Mouse (Mus musculus) thymus, postnatal 10 days (tissue): Measurements from ENCODE around the gene Rassf6.
A peak's percentile ranks its signal among the peaks of the same experiment; 100 is the strongest.
"Not testable (repeated sequence)": the region's sequence is repeated elsewhere in the genome, so short reads cannot be mapped to it uniquely, and the experiment has no call there.

Source experiments
- DNase-seq, 2 experiments: peaks; one replicate each; pipeline ENCODE4 v3.0.0; 2021; ENCODE audit warnings: low spot score in 2 of 2

Gene Rassf6

DNA sequence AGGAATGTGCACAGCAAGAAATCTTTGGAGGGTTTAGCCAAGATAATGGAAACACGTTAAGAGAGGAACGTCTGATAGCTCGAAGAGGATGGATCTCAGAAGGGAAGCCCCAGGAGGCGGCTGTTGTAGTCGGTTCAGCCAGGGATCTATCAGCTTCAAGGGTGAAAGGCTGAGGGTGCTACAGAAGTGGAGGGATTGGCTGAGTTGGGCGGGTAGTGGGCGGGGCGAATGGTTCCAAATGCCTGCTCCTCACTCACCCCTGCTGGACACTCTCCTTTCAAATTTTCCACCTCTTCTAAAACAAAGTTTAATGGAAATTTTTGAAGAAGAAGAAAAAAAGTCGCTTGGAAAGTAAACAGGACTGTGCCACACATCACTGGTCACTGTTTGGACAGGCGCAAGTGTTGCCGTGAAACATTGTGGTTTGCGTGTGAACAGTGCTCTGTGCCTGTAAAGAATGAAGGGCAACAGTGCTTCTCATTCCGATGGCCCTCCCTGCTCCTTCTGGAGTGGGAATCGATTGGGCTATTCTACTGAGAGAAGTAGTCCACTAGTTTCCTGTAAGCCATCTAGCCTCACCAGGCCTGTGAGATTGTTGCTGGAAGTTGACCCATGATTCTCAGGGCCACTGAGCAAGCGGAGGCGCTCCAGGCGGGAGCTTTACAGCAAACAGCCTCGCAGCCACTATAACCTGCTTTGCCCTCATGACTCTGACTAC lies 15.6 kb downstream of the Rassf6 start:
- no peak for DNase-seq

DNA sequence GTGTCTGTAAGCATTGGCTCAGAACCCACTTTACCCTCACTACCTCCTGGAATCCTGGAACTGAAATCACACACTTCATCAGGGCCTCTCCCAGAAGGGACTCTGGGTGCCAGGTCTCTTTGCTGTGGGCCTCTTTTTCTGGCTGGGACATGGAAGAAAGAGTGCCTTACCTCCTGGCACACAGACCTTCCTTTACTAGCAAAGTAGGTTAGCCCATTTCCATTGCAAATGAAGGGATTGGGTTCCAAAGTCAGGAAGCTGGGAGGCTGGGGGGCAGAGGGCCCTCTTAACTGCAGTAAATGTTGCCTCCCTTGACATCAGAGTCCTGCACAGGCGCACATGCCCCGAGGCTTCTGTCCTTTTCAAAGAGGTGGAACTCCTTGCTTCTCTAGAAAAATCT lies 17.2 kb downstream of the Rassf6 start:
- DNase-seq = no peak

DNA sequence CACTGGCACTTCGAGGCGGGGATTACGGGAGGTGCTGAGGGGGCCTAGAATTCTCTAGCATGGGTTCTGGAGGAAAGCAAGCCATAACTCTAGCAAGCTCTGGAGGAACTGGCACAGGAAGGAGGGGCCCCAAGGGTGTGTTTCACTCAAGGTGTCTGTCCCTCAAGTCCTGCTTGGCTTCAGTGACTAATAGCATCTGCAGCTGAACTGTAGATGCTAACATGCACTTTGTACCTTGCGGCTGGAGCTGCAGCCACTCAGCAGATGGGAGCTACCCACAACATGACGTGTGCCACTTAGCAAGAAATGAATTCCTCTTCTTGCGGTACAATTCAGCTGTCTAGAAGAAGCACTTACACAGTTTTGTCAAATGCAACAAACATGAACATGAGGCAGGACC lies 18.7 kb downstream of the Rassf6 start:
- DNase-seq = no peak

DNA sequence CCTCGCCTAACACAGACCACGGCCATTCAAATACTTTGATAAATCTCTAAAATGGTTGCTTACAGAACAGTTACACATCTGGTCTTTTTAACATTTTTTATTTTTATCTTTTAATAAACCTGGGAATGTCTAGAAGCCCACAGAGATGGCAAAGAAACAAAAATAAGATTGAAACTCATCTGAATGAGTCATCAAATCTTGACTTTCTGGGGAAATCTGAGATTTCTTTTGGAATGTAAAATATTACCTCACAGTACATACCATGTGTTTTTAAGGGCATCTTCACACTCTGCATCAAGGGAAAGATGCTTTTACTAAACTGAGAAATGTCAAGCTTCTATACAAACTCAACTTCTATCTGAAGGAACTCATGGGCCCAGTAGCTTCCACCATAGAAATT lies 19.1 kb downstream of the Rassf6 start:
- no peak for DNase-seq

DNA sequence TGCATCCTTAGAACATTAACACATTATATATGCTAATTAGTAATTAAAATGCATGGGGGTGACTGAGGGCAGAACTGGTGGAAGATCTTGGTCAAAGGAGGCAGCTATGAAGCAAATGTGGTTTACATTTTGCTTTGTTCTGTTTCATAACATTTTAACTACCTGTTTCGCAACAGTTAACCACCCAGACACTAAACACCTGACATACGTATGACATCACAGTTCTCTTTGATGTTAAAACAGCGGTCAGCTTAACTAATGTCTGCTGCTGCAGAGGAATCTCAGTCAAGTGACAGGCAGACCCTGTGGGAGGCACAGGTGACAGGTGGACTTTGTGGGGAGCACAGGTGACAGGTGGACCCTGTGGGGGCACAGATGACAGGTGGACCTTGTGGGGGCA lies 22.6 kb downstream of the Rassf6 start:
- no peak for DNase-seq

DNA sequence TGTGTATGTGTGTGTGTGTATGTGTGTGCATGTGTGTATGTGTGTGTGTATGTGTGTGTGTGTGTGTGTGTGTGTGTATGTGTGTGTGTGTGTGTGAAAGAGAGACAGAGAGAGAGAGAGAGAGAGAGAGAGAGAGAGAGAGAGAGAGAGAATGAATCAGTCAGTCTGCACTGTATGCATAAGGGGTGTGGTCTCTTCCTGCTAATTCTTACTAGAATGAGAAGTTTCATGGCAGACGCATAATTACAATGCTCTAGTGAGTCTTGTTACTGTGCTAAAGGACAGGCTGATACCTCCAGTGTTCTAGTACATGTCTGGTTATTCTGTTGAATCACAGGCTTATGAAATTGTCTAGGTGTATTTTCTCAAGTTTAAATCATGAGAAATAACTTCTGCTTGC lies 27.7 kb downstream of the Rassf6 start:
- DNase-seq = not testable (repeated sequence)

DNA sequence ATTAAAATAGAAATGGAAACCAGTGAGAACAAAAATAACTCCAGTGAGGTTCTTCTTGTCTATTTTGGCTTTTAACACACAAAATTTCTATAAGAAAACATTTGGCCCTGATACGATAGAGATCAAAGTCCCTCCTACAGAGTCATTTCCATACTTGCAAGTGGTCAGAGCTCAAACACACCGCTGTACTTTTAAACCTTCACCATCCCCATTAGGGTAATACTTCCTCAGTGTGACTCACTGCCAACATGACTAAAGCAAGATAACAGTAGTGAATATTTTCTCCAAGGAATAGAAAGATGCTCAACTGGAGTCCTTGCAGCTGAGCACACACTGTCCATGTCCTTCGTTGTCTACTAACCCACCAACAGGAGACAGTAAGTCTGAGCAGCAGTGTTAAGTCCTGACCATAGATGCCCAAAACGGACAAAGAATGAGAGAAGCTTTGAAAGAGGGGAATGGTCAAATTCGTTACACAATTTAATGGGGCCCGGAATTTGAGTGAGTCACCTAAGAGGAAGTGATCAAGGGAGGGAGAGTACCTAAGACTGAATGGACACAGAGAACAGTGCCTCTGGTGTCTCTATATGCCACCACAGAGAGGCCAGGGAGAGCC lies 28.4 kb downstream of the Rassf6 start:
- no peak for DNase-seq

DNA sequence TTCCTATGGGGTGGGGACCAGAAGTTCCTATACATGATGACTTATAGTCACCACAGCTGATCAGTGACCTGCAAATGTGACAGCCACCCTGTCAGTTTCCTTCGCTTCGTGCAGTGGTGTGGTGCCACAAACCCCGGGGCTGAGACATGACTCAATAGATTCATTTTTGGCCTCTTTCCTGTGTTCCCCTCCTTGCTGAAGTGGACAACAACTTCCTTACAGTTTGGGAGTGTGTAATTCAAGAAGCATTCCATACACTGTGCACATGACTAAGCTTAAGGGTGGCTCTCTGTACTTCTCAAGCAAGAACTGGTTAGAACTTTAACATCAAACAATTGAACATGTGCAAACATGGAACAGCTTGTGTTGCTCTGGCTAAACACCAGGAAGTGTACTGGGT lies 29.1 kb downstream of the Rassf6 start:
- no peak for DNase-seq

DNA sequence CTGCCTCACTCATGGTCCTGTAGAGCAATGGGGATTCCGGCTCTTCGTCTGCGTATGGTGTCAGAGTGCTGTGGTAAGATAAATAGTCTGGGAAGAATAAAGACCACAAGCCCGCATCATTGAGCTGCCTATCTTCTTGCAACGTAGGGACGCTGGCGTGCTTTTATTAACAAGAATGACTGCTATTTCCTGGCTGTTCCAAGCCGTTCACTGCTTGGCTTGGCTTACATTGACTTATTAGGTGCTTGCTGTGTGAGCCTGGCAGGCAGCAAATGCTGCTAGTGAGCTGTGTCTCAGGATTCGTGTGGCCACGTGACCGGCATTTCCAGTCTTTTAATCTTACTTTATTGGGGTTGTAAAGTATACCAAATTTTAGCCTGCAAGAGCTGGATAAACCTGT lies 31.6 kb downstream of the Rassf6 start:
- DNase-seq = no peak

DNA sequence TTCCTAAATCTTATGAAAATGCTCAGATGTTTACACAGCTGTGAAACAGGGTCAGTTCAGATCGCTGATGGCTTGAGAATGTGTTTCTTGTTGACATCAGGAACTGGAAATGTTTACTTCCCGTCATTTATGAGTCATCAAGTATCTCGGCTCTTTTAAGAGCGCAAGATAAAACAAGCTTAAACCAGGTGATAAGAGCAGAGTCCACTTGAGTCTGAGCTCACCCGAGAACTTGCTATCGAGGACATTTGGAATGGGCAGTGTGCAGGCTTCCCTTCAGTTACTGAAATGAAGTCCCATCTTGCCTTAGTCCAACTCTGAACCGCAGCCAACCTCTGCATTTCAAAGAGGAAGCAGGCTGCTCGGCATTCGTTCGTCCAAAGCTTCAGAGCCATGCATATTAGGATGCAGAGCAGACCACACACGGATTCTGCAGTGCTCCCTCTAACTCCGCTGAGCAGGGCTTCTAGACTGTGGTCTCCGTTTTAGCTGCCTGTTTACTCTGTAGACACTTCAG lies 37.0 kb downstream of the Rassf6 start:
- DNase-seq = no peak

DNA sequence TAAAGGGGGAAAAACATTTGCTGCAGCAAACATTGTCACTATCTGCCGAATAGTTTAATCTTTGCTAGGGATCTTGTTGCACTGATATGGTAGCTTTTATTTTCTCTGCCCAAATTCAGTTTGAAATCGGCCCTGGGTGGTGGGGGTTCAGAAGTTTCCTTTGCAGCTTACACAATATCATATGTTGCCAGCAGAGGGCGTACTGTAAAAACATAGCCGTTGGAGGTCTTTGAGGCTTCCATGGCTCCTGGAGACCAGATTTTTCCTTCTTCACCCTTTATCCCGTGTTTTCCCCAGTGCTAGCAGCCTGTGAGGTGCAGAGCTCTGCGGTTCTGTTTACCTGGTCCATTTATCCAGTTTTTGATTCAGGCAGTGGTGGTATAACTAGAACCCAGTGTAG lies 39.0 kb downstream of the Rassf6 start:
- peak in 1 of 2 experiments; percentile 36 for DNase-seq

DNA sequence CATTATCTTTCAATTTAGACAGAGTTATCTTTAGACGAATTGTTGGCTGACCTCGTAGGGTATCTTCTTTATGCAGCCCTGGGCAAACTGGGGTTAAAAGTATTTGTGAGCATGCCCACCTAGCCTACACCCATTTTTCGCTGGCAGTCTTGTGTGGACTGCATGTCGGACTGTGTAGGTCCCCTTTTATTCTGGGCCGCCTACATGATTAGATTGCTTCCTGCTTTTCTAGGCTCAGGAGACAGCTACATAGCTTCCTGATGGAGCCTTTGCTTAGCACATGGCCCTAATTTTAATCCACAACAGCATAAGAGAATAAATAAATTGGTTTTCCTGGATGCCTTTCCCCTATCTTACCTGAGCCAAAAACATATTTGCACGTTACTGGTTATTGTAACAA lies 44.3 kb downstream of the Rassf6 start:
- DNase-seq = no peak

DNA sequence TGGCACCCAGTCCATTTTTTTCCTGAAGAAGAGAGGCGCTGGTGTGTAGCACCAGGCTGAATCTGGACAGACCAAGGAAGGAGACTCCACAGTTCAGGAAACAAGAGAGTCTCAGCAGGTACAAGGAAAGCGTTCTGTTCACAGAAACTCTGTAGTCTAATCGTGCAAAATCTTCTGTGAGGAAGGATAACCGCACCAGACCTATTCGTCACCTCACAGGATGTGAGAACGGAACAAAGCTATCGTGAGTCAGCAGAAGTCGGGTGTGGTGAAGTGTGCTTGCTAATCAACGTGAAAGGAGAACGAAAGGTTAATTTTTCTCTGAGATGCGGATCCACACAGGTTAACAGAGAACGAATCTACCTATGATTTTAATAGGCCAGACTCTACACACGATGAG lies 45.5 kb downstream of the Rassf6 start:
- DNase-seq = peak in 1 of 2 experiments; percentile 9

DNA sequence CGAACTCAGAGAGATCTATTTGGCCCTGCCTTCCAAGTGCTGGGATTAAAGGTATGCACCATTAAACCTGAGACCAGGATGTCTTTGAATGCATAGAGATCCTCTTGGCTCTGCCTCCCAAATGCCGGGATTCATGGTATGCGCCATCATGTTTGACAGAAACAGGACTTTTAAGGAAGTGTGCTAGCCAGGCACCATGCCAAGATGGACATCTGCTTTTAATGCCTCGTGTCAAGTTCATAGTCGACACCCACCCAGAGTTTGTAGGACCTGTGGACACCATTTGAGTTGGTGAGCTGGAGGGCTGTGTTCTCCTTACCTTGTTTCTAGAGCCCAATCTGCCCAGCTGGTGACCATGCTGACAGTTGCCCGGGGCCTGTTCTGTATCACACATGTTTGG lies 48.5 kb downstream of the Rassf6 start:
- no peak for DNase-seq

DNA sequence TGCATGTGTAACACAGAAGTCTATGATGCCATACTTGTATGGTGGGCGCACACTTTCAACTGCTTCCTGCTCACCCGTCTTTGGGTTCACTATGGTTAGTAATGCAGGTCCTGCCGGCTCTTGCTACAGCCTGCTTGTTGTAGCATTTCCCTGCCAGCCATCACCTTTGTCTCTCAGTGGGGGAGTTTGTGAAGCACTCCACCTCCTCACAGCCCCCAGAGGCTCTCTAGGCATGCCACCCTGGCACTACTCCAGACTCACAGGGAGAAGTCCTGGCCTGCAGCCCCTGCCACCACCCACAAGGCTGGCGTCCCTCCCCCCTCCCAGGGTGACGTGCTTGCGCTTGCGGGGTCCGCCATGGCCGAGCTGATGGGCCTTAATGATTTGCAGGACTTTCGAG lies 49.8 kb downstream of the Rassf6 start:
- DNase-seq = no peak

DNA sequence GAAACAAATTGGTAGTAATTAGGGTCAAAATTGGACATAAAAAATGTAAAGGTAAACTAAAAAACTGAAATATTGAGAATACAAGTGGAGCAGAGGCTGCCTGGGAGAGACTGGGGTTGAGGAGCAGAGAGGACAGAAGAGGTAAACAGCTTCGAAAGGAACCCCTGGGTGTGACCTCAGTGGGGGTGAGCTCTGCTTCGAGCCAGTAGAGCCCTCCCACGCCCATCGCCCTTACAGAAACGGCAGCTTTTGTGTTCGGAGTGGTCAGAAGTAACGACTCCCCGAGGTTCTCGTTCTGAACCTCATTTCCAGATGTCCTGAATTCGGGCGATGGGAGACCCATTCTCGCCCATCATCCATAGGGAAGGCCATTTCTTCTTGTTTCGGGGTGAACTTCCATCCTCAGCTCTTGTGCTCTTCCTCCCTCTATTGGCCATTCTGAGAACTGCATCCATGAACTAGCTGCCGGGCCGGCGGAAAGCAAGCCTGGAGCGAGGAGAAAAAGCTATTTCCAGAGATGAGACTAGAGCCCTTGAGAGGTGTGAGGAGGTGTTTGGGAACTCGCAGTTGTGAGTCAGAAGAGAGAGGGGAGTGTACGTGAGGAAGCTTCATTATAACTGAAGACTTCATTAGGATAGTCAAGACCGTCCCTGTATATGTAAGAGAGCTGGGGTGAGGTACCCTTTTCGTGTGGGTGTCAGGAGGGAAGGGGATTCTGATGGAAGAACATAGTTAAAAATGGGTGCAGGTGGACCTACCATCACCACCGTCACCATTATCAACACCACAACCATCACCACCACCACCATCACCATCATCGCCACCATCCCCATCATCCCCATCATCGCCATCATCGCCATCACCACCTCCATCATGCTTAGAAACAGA lies 51.5 kb downstream of the Rassf6 start:
- peak in 1 of 2 experiments; percentile 64 for DNase-seq

DNA sequence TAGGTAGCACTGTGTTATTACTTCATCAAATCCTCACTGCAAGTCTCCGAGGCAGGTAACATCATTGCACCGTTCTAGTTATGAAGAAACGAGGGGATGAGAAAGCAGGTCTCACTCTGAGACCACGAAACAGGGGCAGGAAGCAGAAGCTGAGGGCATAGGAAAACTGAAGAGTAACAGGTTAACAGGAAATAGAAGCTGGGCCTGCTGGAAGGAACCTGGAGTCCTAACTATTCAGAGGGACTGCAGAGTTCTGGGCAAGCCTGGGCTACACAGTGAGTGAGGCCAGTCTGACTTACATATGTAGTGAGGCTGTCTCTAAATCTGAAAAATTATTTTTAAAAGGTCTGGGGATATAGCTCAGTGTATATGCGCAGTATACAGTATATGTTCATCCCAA lies 52.4 kb downstream of the Rassf6 start:
- DNase-seq = no peak

DNA sequence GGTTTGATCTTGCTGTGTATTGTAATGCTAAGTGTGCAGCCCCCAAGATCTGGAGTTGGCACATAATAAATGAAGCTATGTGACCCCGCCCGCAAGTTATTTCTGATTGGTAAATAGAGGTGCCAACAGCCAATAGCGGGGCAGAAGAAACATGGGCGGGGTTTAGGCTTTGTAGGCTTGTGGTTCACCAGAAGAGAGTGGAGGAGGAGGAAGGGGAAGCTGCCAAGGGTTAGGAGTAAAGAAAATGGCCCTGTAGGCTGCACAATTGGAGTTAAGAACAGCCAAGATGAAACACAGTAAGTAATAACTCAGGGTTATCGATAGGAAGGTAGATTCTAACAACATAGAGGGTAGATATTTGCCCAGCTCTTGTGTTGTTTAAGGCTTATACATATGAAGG lies 53.9 kb downstream of the Rassf6 start:
- no peak for DNase-seq

DNA sequence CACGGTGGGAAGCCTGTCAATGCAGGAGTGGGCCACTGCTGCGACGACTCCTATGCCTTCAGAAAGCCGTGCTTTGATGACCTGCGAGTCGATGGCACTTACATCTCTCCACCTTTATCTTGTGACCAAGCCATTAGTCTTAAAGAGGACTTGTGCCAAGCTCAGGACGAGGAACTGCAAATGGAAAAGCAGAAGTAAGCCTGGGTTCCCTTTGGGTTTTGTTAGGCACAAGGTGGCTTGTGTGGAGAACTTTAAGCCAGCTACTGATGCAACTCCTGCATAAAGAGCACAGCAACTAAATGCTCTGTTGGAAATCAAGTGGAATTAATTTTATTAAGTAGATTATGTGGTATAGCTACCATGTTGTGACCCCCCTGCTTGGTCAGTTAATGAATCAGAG lies 55.7 kb downstream of the Rassf6 start:
- no peak for DNase-seq

DNA sequence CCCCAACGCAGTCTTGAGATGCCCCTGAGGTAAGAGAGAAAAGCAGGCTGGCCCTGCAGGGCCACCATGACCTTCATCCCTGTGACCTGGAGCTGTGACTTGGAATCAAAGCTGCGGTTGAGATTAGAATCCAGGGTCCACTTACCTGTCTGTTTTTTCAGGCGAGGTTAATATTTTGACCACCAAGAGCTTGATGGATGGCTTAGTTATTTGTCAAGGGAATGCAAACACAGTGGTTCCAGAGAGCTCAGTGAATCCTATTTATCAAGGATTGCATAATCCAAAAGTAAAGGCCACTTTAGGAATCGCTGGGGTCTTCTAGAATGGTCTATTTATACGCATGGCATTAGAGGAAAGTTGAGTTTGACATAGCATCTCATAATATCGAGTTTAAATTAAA lies 58.3 kb downstream of the Rassf6 start:
- DNase-seq = no peak

DNA sequence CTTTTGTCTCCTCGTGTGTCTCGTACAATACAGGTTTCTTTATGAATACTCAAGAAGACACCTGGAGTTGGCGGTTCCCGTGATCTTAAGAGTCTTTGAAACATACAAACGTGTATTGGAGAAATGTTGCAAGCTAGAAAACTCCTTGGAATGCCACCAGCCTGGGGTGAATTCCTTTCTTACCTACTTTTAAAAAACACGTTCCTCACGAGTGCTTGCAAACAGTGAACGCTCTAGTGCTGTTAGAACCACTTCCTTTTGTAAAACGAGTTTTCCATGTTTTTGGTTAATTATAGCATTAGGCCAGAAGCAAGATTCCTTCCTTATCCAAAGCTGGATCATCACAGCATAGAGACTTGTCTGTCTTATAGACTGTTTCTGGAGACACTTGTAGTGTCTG lies 60.9 kb downstream of the Rassf6 start:
- DNase-seq = no peak

DNA sequence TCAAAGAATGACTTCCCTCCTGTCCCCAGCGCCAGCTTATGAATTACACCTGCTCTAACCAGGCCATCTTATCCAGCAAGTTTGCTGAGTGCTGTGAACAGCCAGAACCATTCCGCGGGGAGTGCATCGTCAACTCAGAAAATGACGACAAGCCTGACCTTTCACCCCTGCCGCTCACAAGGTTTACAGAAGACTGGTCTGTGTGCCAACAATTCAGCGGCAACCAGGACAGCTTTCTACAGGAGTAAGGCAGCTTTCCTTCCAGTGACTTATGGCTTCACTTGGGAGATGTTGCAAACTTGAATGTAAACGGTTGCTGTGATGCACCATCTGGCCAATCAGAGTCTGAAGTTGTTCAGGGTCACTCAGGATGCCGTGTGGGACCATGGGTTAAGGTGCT lies 62.7 kb downstream of the Rassf6 start:
- DNase-seq = no peak

DNA sequence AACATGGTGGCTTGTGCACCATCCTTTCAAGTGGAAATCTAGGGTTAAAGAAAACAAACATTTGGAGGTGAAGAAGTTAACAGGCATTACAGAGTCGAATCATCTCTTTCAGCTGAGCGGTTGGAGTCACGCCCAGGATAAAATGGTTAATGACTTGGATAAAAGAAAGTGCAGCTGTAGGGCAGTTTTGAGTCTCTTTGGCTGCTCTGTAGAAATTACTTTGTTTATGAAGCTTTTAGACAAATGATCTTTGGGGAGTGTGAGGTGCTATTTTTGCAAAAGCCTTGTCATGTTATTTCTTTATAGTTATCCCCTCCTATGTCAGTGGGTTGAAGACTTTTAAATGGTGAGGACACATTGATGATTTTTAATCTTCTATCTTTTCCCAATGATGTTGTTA lies 69.2 kb downstream of the Rassf6 start:
- DNase-seq = no peak
